Mouse (Mus musculus) lung, embryonic 14.5 days (tissue): ENCODE measurements at regions not wholly inside any gene's neighbourhood (a gene's known extent, or its start where the extent isn't known, plus 50 kb on each side); places are given as distances from the start of the nearest gene placed in this dataset.

Experiments used
- ATAC-seq: fragments of 200-750 bp; cut with Nextera tagmentation; 2 replicates; pipeline ENCODE4 v1.8.0; 2017; ENCODE audit warnings: mild to moderate bottlenecking, moderate TSS enrichment, moderate library complexity; ENCODE audit not compliant: insufficient read depth
- DNase-seq: peaks from one replicate; pipeline ENCODE4 v3.0.0-alpha.2; 2015
- H3K27ac ChIP-seq: fragments of 300-500 bp; sonication (generic); 2 replicates; pipeline ENCODE4 v1.5.1; 2014; ENCODE audit warnings: low read depth, mild to moderate bottlenecking, moderate library complexity
- H3K27me3 ChIP-seq: fragments of 300-500 bp; sonication (generic); 2 replicates; pipeline ENCODE4 v1.6.1; 2014; ENCODE audit warnings: low read length, control low read depth; ENCODE audit not compliant: insufficient read depth
- H3K36me3 ChIP-seq: fragments of 300-500 bp; sonication (generic); 2 replicates; pipeline ENCODE4 v1.6.1; 2014; ENCODE audit warnings: control low read depth; ENCODE audit not compliant: insufficient read depth
- H3K4me1 ChIP-seq: fragments of 300-500 bp; sonication (generic); 2 replicates; pipeline ENCODE4 v1.6.1; 2014; ENCODE audit warnings: antibody characterized with exemption, control low read depth; ENCODE audit not compliant: insufficient read depth
- H3K4me2 ChIP-seq: fragments of 300-500 bp; sonication (generic); 2 replicates; pipeline ENCODE4 v1.6.1; 2014; ENCODE audit warnings: mild to moderate bottlenecking
- H3K4me3 ChIP-seq: fragments of 300-500 bp; sonication (generic); 2 replicates; pipeline ENCODE4 v1.5.1; 2014; ENCODE audit warnings: low read depth, low read length
- H3K9ac ChIP-seq: fragments of 300-500 bp; sonication (generic); 2 replicates; pipeline ENCODE4 v1.6.1; 2014
- H3K9me3 ChIP-seq: fragments of 300-500 bp; sonication (generic); 2 replicates; pipeline ENCODE4 v1.6.1; 2016; ENCODE audit warnings: low read depth, low read length, control low read depth
- CTCF ChIP-seq: IDR thresholded peaks from 2 replicates; pipeline ENCODE4 v1.5.1; 2016; ENCODE audit warnings: antibody characterized with exemption, low read depth
- WGBS: fragments of 180-500 bp; shearing (Covaris S2); extraction: QIAGEN DNeasy Blood & Tissue Kit; methylation state at CpG from one replicate; pipeline ENCODE4 v1.1.7; 2014; 5-methylcytosine and 5-hydroxymethylcytosine counted together

DNA sequence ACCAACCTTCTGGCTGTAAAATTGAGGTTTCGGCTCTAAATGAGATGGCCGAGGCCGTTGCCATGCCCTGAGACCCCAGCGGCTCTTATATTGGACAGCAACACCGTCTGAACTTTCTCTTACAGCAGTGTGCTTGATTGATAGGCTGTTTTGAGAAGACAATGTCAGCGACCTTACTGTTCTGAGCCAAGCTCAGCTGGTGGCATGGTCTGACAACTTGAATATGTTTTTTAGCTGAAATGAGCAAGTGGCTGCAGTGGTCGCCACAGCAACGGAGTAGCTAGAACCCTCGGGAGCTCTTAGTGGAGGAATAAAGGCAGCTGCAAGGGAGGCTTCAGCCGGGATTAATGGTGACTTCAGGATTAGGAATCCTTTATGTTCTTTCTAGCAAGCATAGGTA, 107.0 kb upstream of the Fndc3a start:
- no peaks in the 10 kb centered on the region for H3K9me3 ChIP-seq
- no peak overlapping the region for H3K4me2 ChIP-seq
- H3K36me3 ChIP-seq = no peaks in the 10 kb centered on the region
- H3K4me3 ChIP-seq = no peak overlapping the region
- no peak for TF ChIP-seq CTCF
- H3K27ac ChIP-seq = no peak overlapping the region
- DNase-seq (peak; percentile 79), ATAC-seq (peak; percentile 75; the same call in 1 of the 2 replicates)
- H3K27me3 ChIP-seq = no peaks in the 10 kb centered on the region
- no peaks in the 10 kb centered on the region for H3K4me1 ChIP-seq
- WGBS = 21% methylated on average over 10 of the region's 10 CpGs
- no peak overlapping the region for H3K9ac ChIP-seq

DNA sequence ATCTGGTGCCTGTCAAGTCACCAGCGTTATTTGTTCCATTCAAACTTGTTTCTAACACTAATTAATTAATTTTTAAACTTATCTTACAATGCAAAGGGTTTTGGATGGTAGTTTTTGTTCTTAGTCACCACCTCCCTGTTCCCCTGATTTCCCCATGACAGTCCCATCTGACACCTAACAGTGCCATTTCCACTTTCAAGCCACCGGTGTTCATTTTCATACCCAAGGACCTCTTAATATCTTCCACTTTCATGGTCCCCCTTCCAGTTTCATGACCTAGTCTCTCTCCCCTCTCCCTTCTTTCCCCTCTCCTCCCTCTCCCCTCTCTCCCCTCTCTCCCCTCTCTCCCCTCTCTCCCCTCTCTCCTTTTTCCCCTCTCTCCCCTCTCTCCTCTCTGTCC, 99.3 kb upstream of the Fndc3a start:
- no peaks in the 10 kb centered on the region for H3K36me3 ChIP-seq
- no peak overlapping the region for H3K9ac ChIP-seq
- H3K9me3 ChIP-seq = no peaks in the 10 kb centered on the region
- 77% methylated on average over 2 of the region's 2 CpGs for WGBS
- H3K27me3 ChIP-seq = no peaks in the 10 kb centered on the region
- no peak for DNase-seq
- no peaks in the 10 kb centered on the region for H3K4me1 ChIP-seq
- no peak for TF ChIP-seq CTCF
- no peak overlapping the region for H3K27ac ChIP-seq
- no peak overlapping the region for H3K4me3 ChIP-seq
- no peak for ATAC-seq
- H3K4me2 ChIP-seq = no peak overlapping the region

DNA sequence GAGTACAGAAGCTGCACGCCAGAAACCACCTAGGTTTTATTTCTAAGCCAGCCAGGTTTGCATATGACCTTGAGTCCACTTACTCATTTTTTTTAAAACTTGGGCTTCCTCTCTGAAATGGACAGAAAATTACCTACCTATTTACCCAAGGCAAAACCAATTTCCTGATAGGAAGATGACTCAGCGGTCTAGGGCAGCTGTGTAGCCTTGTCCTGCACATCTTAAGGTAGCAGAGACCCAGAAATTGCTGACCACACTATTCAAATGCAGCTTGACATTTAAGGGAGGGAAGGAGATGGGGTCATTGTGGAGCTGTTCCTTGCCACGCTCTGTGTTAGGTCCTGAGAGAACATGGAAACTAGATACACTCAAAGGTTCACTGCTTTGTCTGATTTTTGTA, 98.1 kb upstream of the Fndc3a start:
- ATAC-seq (no peak), DNase-seq (no peak)
- Histone ChIP-seq H3K9me3 (no peaks in the 10 kb centered on the region), H3K27me3 (no peaks in the 10 kb centered on the region), H3K4me3 (no peak overlapping the region), H3K4me2 (no peak overlapping the region), H3K4me1 (no peaks in the 10 kb centered on the region), H3K36me3 (no peaks in the 10 kb centered on the region), H3K27ac (no peak overlapping the region), H3K9ac (no peak overlapping the region)
- no peak for TF ChIP-seq CTCF
- whole genome bisulfite sequencing = 75% methylated on average over 3 of the region's 3 CpGs

DNA sequence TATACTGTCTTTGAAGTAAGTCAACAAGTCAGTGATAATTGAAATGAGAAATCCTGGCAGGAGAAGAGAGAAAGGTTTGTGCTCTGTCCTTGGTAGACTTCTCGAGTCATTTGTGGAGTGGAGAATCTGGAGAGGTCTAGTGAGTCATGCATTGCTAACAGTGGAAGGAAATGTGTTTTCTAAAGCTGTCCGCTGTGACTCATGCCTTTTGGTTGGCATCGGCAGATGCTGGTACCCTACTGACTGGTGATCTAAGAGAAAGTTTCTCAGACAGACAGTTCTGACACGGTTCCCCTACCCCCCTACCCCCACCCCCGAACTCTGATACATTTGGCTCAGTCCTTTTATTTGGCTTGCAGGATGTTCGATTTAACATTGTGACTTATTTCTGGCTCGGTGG, 97.5 kb upstream of the Fndc3a start:
- DNase-seq (no peak), ATAC-seq (no peak)
- Histone ChIP-seq H3K27me3 (no peaks in the 10 kb centered on the region), H3K9ac (no peak overlapping the region), H3K4me3 (no peak overlapping the region), H3K27ac (no peak overlapping the region), H3K9me3 (no peaks in the 10 kb centered on the region), H3K4me1 (no peaks in the 10 kb centered on the region), H3K4me2 (no peak overlapping the region), H3K36me3 (no peaks in the 10 kb centered on the region)
- WGBS = 77% methylated on average over 7 of the region's 7 CpGs
- TF ChIP-seq CTCF = no peak

DNA sequence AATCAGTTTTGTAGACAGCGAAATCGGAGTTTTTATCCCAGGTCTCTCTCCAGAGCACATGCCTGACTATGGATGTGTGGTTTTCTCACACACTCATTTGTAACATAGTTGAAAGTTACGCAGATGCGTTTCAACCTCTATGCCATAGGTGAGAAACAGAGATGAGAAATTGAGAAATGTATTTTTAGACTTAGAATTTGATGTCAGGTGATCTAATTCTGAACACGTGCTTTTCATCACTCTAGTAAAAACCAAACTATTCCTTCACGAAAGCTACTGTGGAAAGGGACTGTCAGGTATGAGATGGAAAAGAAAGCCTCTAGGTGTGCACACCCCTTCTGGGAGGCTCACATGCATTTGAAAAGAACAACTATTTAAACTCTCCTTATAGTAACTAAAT, 96.8 kb upstream of the Fndc3a start:
- ATAC-seq (no peak), DNase-seq (no peak)
- H3K4me3 ChIP-seq = no peak overlapping the region
- no peaks in the 10 kb centered on the region for H3K27me3 ChIP-seq
- H3K36me3 ChIP-seq = no peaks in the 10 kb centered on the region
- 90% methylated on average over 6 of the region's 6 CpGs for WGBS
- H3K4me2 ChIP-seq = no peak overlapping the region
- TF ChIP-seq CTCF = no peak
- H3K9ac ChIP-seq = no peak overlapping the region
- no peaks in the 10 kb centered on the region for H3K4me1 ChIP-seq
- no peaks in the 10 kb centered on the region for H3K9me3 ChIP-seq
- no peak overlapping the region for H3K27ac ChIP-seq

DNA sequence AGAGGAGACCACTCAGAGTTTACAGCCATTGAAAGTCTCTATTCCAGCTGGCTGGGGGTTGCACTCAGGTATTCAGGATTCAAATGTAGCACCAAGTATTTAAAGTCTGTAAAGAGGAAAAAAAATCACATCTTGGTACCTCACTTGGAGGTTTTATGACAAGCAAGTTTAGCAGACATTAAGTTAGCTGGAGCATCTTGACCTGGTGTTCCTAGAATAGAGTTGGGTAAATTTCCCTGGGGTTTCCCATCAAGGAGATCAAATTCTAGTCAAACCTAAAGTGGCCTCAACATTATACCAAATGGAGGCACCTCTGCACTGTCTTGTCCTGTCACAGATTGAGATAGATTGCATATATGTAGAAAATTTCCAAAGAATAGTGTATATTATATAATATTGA, 93.8 kb upstream of the Fndc3a start:
- no peak for DNase-seq
- TF ChIP-seq CTCF = no peak
- no peak for ATAC-seq

DNA sequence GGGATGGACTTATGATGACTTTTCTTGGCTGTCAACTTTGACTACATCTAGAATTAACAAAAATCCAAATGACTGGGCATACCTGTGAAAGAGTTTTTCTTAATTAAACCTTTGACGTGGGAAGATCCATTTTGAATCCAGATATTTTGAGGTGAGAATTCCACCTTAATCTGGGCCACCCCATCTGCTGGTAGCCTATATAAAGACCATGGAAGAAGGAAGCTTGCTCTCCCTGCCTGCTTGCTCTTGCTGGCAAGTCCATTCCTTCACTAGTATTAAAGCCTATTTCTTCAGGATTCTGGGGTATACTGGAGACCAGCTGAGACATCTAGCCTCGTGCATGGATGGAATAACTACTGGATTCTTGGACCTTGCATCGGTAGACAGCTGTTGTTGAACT, 80.9 kb upstream of the Fndc3a start:
- 72% methylated on average over 3 of the region's 3 CpGs for WGBS
- no peak overlapping the region for H3K27ac ChIP-seq
- H3K4me1 ChIP-seq = no peaks in the 10 kb centered on the region
- no peak overlapping the region for H3K4me2 ChIP-seq
- H3K9ac ChIP-seq = no peak overlapping the region
- H3K27me3 ChIP-seq = no peaks in the 10 kb centered on the region
- ATAC-seq = no peak
- no peak for TF ChIP-seq CTCF
- DNase-seq = no peak
- no peaks in the 10 kb centered on the region for H3K9me3 ChIP-seq
- no peak overlapping the region for H3K4me3 ChIP-seq
- H3K36me3 ChIP-seq = no peaks in the 10 kb centered on the region

More for the DNA sequence above, 93.8 kb upstream of the Fndc3a start:
- no peaks in the 10 kb centered on the region for H3K9me3 ChIP-seq
- no peak overlapping the region for H3K27ac ChIP-seq
- H3K4me3 ChIP-seq = no peak overlapping the region
- no peaks in the 10 kb centered on the region for H3K27me3 ChIP-seq
- H3K4me1 ChIP-seq = no peaks in the 10 kb centered on the region
- H3K4me2 ChIP-seq = no peak overlapping the region
- no peak overlapping the region for H3K9ac ChIP-seq
- H3K36me3 ChIP-seq = no peaks in the 10 kb centered on the region

DNA sequence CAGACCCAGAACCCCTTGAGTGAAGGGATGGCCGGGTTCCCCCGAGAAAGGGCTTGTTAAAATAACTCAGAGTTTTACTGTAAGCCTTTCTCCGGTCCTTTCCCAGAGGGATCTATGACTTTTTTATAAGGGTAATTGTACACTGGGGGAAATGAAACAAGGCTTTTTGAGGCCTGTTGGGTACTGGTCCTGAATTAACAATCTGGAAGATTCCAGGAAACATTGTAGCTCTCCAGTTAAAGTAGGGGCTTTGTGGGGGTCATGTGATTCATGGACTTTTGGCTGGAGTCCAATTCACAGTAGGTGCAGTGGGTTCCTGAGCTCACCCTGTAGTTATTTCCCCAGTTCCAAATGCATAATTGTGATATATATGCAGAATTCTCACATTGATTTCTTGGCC, 77.1 kb upstream of the Fndc3a start:
- Histone ChIP-seq H3K9me3 (no peaks in the 10 kb centered on the region), H3K27me3 (no peaks in the 10 kb centered on the region), H3K27ac (no peak overlapping the region), H3K4me3 (no peak overlapping the region), H3K4me1 (no peaks in the 10 kb centered on the region), H3K4me2 (no peak overlapping the region), H3K36me3 (no peaks in the 10 kb centered on the region), H3K9ac (no peak overlapping the region)
- ATAC-seq = no peak
- DNase-seq = no peak
- TF ChIP-seq CTCF = no peak
- WGBS = 86% methylated on average over 3 of the region's 3 CpGs
